Mouse (Mus musculus): ENCODE results near the gene Itm2b.

- no peak for TF ChIP-seq CTCF (IDR thresholded peaks at IDR 0.05; ENCODE audit: extremely low read depth, insufficient read depth, low read length)
- no peak for TF ChIP-seq POLR2A (IDR thresholded peaks at IDR 0.05; ENCODE audit: extremely low read depth, insufficient read depth, low read length)
These were observed 31.4 kb upstream of the Itm2b start for GRCm38 (mm10) chr14:73416511-73416910.

Data from cortical plate, adult 2 months (tissue).